In the genomic region with DNA sequence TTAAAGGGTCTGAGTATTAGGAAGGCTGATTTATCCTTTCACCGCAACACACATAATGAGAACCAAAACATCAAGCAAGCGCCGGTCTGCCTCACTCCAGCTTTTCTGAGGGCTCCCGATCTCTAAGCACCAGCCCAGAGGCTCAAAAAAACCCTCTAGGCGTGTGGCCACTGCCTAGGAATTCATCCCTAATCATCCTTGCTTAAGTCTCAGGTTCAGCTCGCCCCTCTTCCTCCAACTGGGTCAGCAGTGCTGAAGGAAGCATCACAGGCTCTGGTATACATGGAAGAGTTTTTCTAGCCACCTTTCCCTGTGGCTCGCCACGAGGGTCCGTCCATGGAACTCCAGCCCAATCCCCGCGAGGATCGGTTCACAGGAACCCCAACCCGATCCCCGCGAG, we compare ENCODE assay signal across 8 mouse cellular contexts. TPM values are rescaled to one million over a fixed set of nuclear protein-coding genes. Genes with fewer than 3 reads are reported as not detected.
A peak's percentile ranks its signal among the peaks of the same experiment; 100 is the strongest.
DNase-seq lines count a peak whose midpoint lies in the region; ATAC-seq lines count a peak whose summit lies in the region.

No protein-coding gene starts in this region.

- 41% methylated on average over 15 of the region's 15 CpGs for WGBS in hindbrain, embryonic 13.5 days
- WGBS in midbrain, embryonic 11.5 days = 45% methylated on average over 15 of the region's 15 CpGs

- intact Hi-C loops in gastrocnemius, postnatal 36 days (cut with DNase I) = loop anchor here (5.0 kb wide), 1 partner anchor 83 kb away; no protein-coding TSS in a partner anchor

- H3K4me3 ChIP-seq in hindbrain, embryonic 13.5 days = peak overlapping the region; percentile 35
- peak overlapping the region; percentile 31 for H3K4me3 ChIP-seq in midbrain, embryonic 11.5 days (ENCODE audit: low read depth, low read length)

- peak; percentile 15 for DNase-seq in gastrocnemius, adult 18-20 months (ENCODE audit: low spot score)
- DNase-seq in gastrocnemius, postnatal 36 days = no peak
- peak; percentile 32 for DNase-seq in R1 (ENCODE audit: low read depth, low spot score)
- DNase-seq in midbrain, embryonic 11.5 days (ENCODE audit: low spot score, missing footprints) = peak; percentile 85
- DNase-seq in urinary bladder, adult 2 months (ENCODE audit: low spot score) = no peak
- DNase-seq in B cell, adult 2 months = no peak

- no peaks in the 10 kb centered on the region for H3K36me3 ChIP-seq in hindbrain, embryonic 13.5 days
- no peaks in the 10 kb centered on the region for H3K36me3 ChIP-seq in midbrain, embryonic 11.5 days (ENCODE audit: control insufficient read depth, insufficient read depth, low read length)

- peaks cover 9% of the 10 kb centered on the region; the same call in 1 of the 2 replicates for H3K9me3 ChIP-seq in hindbrain, embryonic 13.5 days
- H3K9me3 ChIP-seq in midbrain, embryonic 11.5 days (ENCODE audit: control insufficient read depth, low read length) = peaks cover 8% of the 10 kb centered on the region

- H3K27me3 ChIP-seq in hindbrain, embryonic 13.5 days = peaks cover 12% of the 10 kb centered on the region; the same call in 1 of the 2 replicates
- H3K27me3 ChIP-seq in midbrain, embryonic 11.5 days (ENCODE audit: control insufficient read depth, insufficient read depth, low read length) = 0 out of 2 replicates have a peak, but pooled peaks cover 2% of the 10 kb centered on the region

- ATAC-seq in hindbrain, embryonic 13.5 days (ENCODE audit: low FRiP score) = no peak
- ATAC-seq in midbrain, embryonic 11.5 days (ENCODE audit: low FRiP score) = no peak
- no peak for ATAC-seq in activated CD4-positive, CD25-positive, alpha-beta regulatory T cell, adult 4 months

- H3K4me2 ChIP-seq in hindbrain, embryonic 13.5 days = peak overlapping the region; percentile 55
- peak overlapping the region; percentile 53 for H3K4me2 ChIP-seq in midbrain, embryonic 11.5 days

- H3K27ac ChIP-seq in hindbrain, embryonic 13.5 days = no peak overlapping the region
- H3K27ac ChIP-seq in midbrain, embryonic 11.5 days (ENCODE audit: low read depth, low read length) = no peak overlapping the region

- H3K4me1 ChIP-seq in hindbrain, embryonic 13.5 days (replicated peaks) = peaks cover 11% of the 10 kb centered on the region
- H3K4me1 ChIP-seq in midbrain, embryonic 11.5 days (ENCODE audit: control insufficient read depth, insufficient read depth, low read length) = no peaks in the 10 kb centered on the region

- peak overlapping the region; percentile 43; the same call in 1 of the 2 replicates for H3K9ac ChIP-seq in hindbrain, embryonic 13.5 days
- no peak overlapping the region; the same call in 1 of the 2 replicates for H3K9ac ChIP-seq in midbrain, embryonic 11.5 days (ENCODE audit: low read length)

RNA-seq across cellular contexts. Expression of a gene that starts 1.6 kb away (rescaled TPM):
- 100 to 1,000 TPM; 117 to 129 TPM for total RNA-seq in gastrocnemius, adult 18-20 months (2021)
- total RNA-seq in gastrocnemius, postnatal 36 days (2021) = 100 to 1,000 TPM; 156 to 217 TPM
- polyA plus RNA-seq in hindbrain, embryonic 13.5 days (2015; fragmentation: Nextera tagmentation; extraction: Ambion mirVana) = 5.1 and 6.2 TPM in 2 replicates
- polyA plus RNA-seq in midbrain, embryonic 11.5 days (2014; fragmentation: Nextera tagmentation; extraction: Ambion mirVana) = 20.9 and 25.3 TPM in 2 replicates
- polyA plus RNA-seq in urinary bladder, adult 2 months (2012; rRNA removed) = 4.1 and 4.9 TPM in 2 replicates
- polyA plus RNA-seq in activated CD4-positive, CD25-positive, alpha-beta regulatory T cell, adult 4 months (2017; shearing (Covaris generic)) = not detected

Comparison
In these comparisons a context has a peak if more than half of its experiments do, and no peak if none do; other contexts are left out.
1. DNase-seq: peak in gastrocnemius, adult 18-20 months (single experiment), R1 (single experiment) and midbrain, embryonic 11.5 days (single experiment); none in gastrocnemius, postnatal 36 days (0 of 2), urinary bladder, adult 2 months (single experiment) and B cell, adult 2 months (0 of 2).